Mouse (Mus musculus): ENCODE measurements at regions not wholly inside any gene's neighbourhood (a gene's known extent, or its start where the extent isn't known, plus 50 kb on each side); places are given as distances from the start of the nearest gene placed in this dataset.

- DNase-seq (ENCODE audit: low spot score): no peak
These were observed 277.0 kb upstream of the Tmem132c start for GRCm38 (mm10) chr5:126964577-126964976.

- no peak for DNase-seq (ENCODE audit: low spot score)
These were observed 274.5 kb upstream of the Tmem132c start for GRCm38 (mm10) chr5:126967076-126967475.

GRCm38 (mm10) chr5:126969373-126969772 is 272.2 kb upstream of the Tmem132c start:
- no peak for DNase-seq (ENCODE audit: low spot score)

GRCm38 (mm10) chr5:126971284-126971683 is 270.3 kb upstream of the Tmem132c start:
- no peak for DNase-seq (ENCODE audit: low spot score)

GRCm38 (mm10) chr5:126971981-126972380 is 269.6 kb upstream of the Tmem132c start:
- DNase-seq (ENCODE audit: low spot score): no peak

- no peak for DNase-seq (ENCODE audit: low spot score)
These were observed 268.2 kb upstream of the Tmem132c start for GRCm38 (mm10) chr5:126973425-126973824.

GRCm38 (mm10) chr5:126974565-126974964 is 267.0 kb upstream of the Tmem132c start:
- no peak for DNase-seq (ENCODE audit: low spot score)

- DNase-seq (ENCODE audit: low spot score): no peak
These were observed 246.0 kb upstream of the Tmem132c start for GRCm38 (mm10) chr5:126995577-126995976.

GRCm38 (mm10) chr5:127014166-127014565 is 227.4 kb upstream of the Tmem132c start:
- DNase-seq (ENCODE audit: low spot score): no peak

- DNase-seq (ENCODE audit: low spot score): no peak
These were observed 225.0 kb upstream of the Tmem132c start for GRCm38 (mm10) chr5:127016467-127017060.

GRCm38 (mm10) chr5:127017971-127018370 is 223.6 kb upstream of the Tmem132c start:
- no peak for DNase-seq (ENCODE audit: low spot score)

GRCm38 (mm10) chr5:127036472-127036871 is 205.1 kb upstream of the Tmem132c start:
- DNase-seq (ENCODE audit: low spot score): no peak

GRCm38 (mm10) chr5:127057770-127058169 is 183.8 kb upstream of the Tmem132c start:
- DNase-seq (ENCODE audit: low spot score): no peak

GRCm38 (mm10) chr5:127074327-127074726 is 167.3 kb upstream of the Tmem132c start:
- DNase-seq (ENCODE audit: low spot score): no peak
